In genomic region chr12:17231513-17231912, GRCm38 (mm10) we compare ENCODE assay signal across 22 mouse cellular contexts. TPM values are rescaled to one million over a fixed set of nuclear protein-coding genes. Genes with fewer than 3 reads are reported as not detected.
DNase-seq lines count a peak whose midpoint lies in the region; ATAC-seq and TF ChIP-seq lines count a peak whose summit lies in the region.
"Had no signal": no experiment of that assay in that cellular context is flagged by ENCODE, and none has a peak within 500 bp of the region (broad histone marks: within the 10 kb centered on the region; RNA-seq: fewer than 3 reads in every experiment).

No protein-coding gene starts in this region.

- WGBS in embryonic facial prominence, embryonic 14.5 days, result 77% methylated on average over 14 of the region's 14 CpGs
- WGBS in embryonic facial prominence, embryonic 10.5 days, result 78% methylated on average over 14 of the region's 14 CpGs
- WGBS in olfactory bulb, adult 2 months, result 86% methylated on average over 14 of the region's 14 CpGs

- H3K9ac ChIP-seq in embryonic facial prominence, embryonic 14.5 days (ENCODE audit: low read depth, low read length), result no peak overlapping the region
- H3K9ac ChIP-seq: forebrain, embryonic 13.5 days; forebrain, postnatal 0 days; heart, embryonic 15.5 days; hindbrain, embryonic 13.5 days had no signal

- no peaks in the 10 kb centered on the region for H3K9me3 ChIP-seq in embryonic facial prominence, embryonic 14.5 days (ENCODE audit: control insufficient read depth, low read length)
- no peaks in the 10 kb centered on the region for H3K9me3 ChIP-seq in embryonic facial prominence, embryonic 10.5 days
- H3K9me3 ChIP-seq: forebrain, embryonic 13.5 days; heart, embryonic 15.5 days; hindbrain, embryonic 13.5 days had no signal

- no peak overlapping the region for H3K4me2 ChIP-seq in embryonic facial prominence, embryonic 14.5 days (ENCODE audit: low read depth, low read length)
- H3K4me2 ChIP-seq: forebrain, embryonic 13.5 days; heart, embryonic 11.5 days; heart, embryonic 15.5 days; hindbrain, embryonic 13.5 days had no signal

- TF ChIP-seq POLR2A in olfactory bulb, adult 2 months (IDR thresholded peaks at IDR 0.05; ENCODE audit: insufficient read depth, low read depth, low read length), result no peak

- H3K79me3 ChIP-seq in C2C12 (ENCODE audit: low read depth), result no peaks in the 10 kb centered on the region

- H3K36me3 ChIP-seq in embryonic facial prominence, embryonic 14.5 days (ENCODE audit: control insufficient read depth, insufficient read depth, low read length), result no peaks in the 10 kb centered on the region
- H3K36me3 ChIP-seq in embryonic facial prominence, embryonic 10.5 days (replicated peaks), result no peaks in the 10 kb centered on the region
- no peaks in the 10 kb centered on the region for H3K36me3 ChIP-seq in C2C12 (ENCODE audit: control insufficient read depth, insufficient read depth)
- H3K36me3 ChIP-seq: heart, embryonic 15.5 days; hindbrain, embryonic 13.5 days had no signal

- ATAC-seq in embryonic facial prominence, embryonic 14.5 days (ENCODE audit: low read depth), result peak; percentile 22; the same call in 1 of the 2 replicates
- ATAC-seq in erythroid progenitor cell, adult 5-6 weeks (replicated peaks; ENCODE audit: low FRiP score, poor library complexity, severe bottlenecking), result no peak
- ATAC-seq: forebrain, embryonic 13.5 days; forebrain, postnatal 0 days; hindbrain, postnatal 0 days had no signal

- no peak overlapping the region for H3K4me3 ChIP-seq in embryonic facial prominence, embryonic 14.5 days (ENCODE audit: low read depth, low read length)
- no peak overlapping the region for H3K4me3 ChIP-seq in embryonic facial prominence, embryonic 10.5 days
- H3K4me3 ChIP-seq in C2C12 (ENCODE audit: insufficient read depth, poor library complexity, severe bottlenecking), result no peak overlapping the region
- H3K4me3 ChIP-seq in olfactory bulb, adult 2 months (ENCODE audit: insufficient read depth, low read depth, low read length), result no peak overlapping the region
- H3K4me3 ChIP-seq: forebrain, embryonic 13.5 days; heart, embryonic 15.5 days; hindbrain, embryonic 13.5 days had no signal

- H3K4me1 ChIP-seq in embryonic facial prominence, embryonic 14.5 days (ENCODE audit: control insufficient read depth, insufficient read depth, low read length), result no peaks in the 10 kb centered on the region
- peaks cover 22% of the 10 kb centered on the region for H3K4me1 ChIP-seq in embryonic facial prominence, embryonic 10.5 days
- peaks cover 28% of the 10 kb centered on the region for H3K4me1 ChIP-seq in olfactory bulb, adult 2 months (ENCODE audit: control insufficient read depth, insufficient read depth, low read length)
- H3K4me1 ChIP-seq: heart, embryonic 15.5 days had no signal

- no peak overlapping the region for H3K27ac ChIP-seq in embryonic facial prominence, embryonic 14.5 days (replicated peaks; ENCODE audit: low read depth, low read length)
- no peak overlapping the region for H3K27ac ChIP-seq in embryonic facial prominence, embryonic 10.5 days (replicated peaks)
- H3K27ac ChIP-seq in olfactory bulb, adult 2 months (ENCODE audit: insufficient read depth, low read depth, low read length), result peak overlapping the region; percentile 77
- H3K27ac ChIP-seq: forebrain, embryonic 13.5 days; heart, embryonic 15.5 days; hindbrain, embryonic 13.5 days; hindbrain, postnatal 0 days had no signal

- TF ChIP-seq CTCF in C2C12 (IDR thresholded peaks at IDR 0.05; ENCODE audit: control insufficient read depth, insufficient read depth, insufficient read length), result no peak
- TF ChIP-seq CTCF in olfactory bulb, adult 2 months (IDR thresholded peaks at IDR 0.05; ENCODE audit: insufficient read depth, low read depth, low read length), result no peak

- no peaks in the 10 kb centered on the region for H3K79me2 ChIP-seq in C2C12 (ENCODE audit: control insufficient read depth, insufficient read depth)

- peak overlapping the region; percentile 14 for H3ac ChIP-seq in C2C12 (ENCODE audit: control insufficient read depth, insufficient read length, low read depth)

- H3K27me3 ChIP-seq in embryonic facial prominence, embryonic 14.5 days (replicated peaks; ENCODE audit: control insufficient read depth, insufficient read depth, low read length), result no peaks in the 10 kb centered on the region
- H3K27me3 ChIP-seq in embryonic facial prominence, embryonic 10.5 days (replicated peaks; ENCODE audit: low read depth, poor library complexity, severe bottlenecking), result no peaks in the 10 kb centered on the region
- no peaks in the 10 kb centered on the region for H3K27me3 ChIP-seq in C2C12 (ENCODE audit: control insufficient read depth, insufficient read depth, insufficient read length)
- H3K27me3 ChIP-seq: forebrain, embryonic 13.5 days; heart, embryonic 15.5 days had no signal

- no peak for DNase-seq in embryonic facial prominence, embryonic 14.5 days (ENCODE audit: low spot score)
- no peak for DNase-seq in embryonic facial prominence, embryonic 10.5 days (ENCODE audit: low spot score)
- DNase-seq in heart, adult 11 months, result peak; percentile 27
- no peak for DNase-seq in heart, adult 8-10 months (ENCODE audit: low spot score)
- DNase-seq: adrenal gland, postnatal 10 days; B cell, adult 2 months; cerebellum, adult 11-12 months; cerebellum, adult 9-10 months; cerebellum, postnatal 36 days; forebrain, postnatal 0 days; heart, adult 18-20 months; heart, postnatal 14 days had no signal

TF ChIP-seq in C2C12, 6 proteins besides CTCF, POLR2A, EP300 and RAD21:
- TF ChIP-seq USF1 (IDR thresholded peaks at IDR 0.05; ENCODE audit: low read depth) (no peak), MYOG (IDR thresholded peaks at IDR 0.05; ENCODE audit: control insufficient read depth, extremely low read depth, insufficient read length) (no peak), MAX (IDR thresholded peaks at IDR 0.05) (peak; percentile 60), CEBPB (IDR thresholded peaks at IDR 0.05; ENCODE audit: low read depth) (no peak), MYOD1 (IDR thresholded peaks at IDR 0.05; ENCODE audit: control insufficient read depth, insufficient read length, low read depth) (no peak), FOSL1 (IDR thresholded peaks at IDR 0.05; ENCODE audit: insufficient read depth, low read length, poor library complexity, severe bottlenecking) (no peak)

RNA-seq across cellular contexts. Expression of gene Pdia6, which starts 34.8 kb away (rescaled TPM):
- polyA plus RNA-seq in embryonic facial prominence, embryonic 14.5 days (2014; fragmentation: Nextera tagmentation; extraction: Ambion mirVana), result 594 and 607 TPM in 2 replicates
- 625 and 652 TPM in 2 replicates for polyA plus RNA-seq in embryonic facial prominence, embryonic 10.5 days (2016; fragmentation: Nextera tagmentation; extraction: Ambion mirVana)
- 100 to 1,000 TPM in 1 of 4 experiments, 10 to 100 TPM in 3; 84.8 to 109 (median 93.8) TPM for total RNA-seq in heart, adult 8-10 months (2022)
- 319 TPM for polyA plus RNA-seq in C2C12 (2012; fragmentation: generic; extraction: Trizol)
- not detected in 2 replicates for polyA plus RNA-seq in olfactory bulb, adult 2 months (2012; ENCODE audit: insufficient read depth, insufficient read length, low replicate concordance, missing spikeins)
- total RNA-seq in erythroid progenitor cell, adult 5-6 weeks (2015; ENCODE audit: low replicate concordance), result 50.1 and 54.5 TPM in 2 replicates
- total RNA-seq in erythroid progenitor cell, adult 5-6 weeks (2017; ENCODE audit: low replicate concordance), result 51.6 and 57.5 TPM in 2 replicates

RNA-seq across cellular contexts. Expression of gene Kcnf1, which starts 54.8 kb away (rescaled TPM):
- polyA plus RNA-seq in embryonic facial prominence, embryonic 14.5 days (2014; fragmentation: Nextera tagmentation; extraction: Ambion mirVana), result 0.28 and 0.32 TPM in 2 replicates
- 0.53 and 0.55 TPM in 2 replicates for polyA plus RNA-seq in embryonic facial prominence, embryonic 10.5 days (2016; fragmentation: Nextera tagmentation; extraction: Ambion mirVana)
- total RNA-seq in heart, adult 8-10 months (2022), result not detected
- polyA plus RNA-seq in C2C12 (2012; fragmentation: generic; extraction: Trizol), result 7.8 TPM
- 128 TPM in 1 of 2 replicates, not detected in the other for polyA plus RNA-seq in olfactory bulb, adult 2 months (2012; ENCODE audit: insufficient read depth, insufficient read length, low replicate concordance, missing spikeins)
- not detected in 2 replicates for total RNA-seq in erythroid progenitor cell, adult 5-6 weeks (2015; ENCODE audit: low replicate concordance)
- not detected in 2 replicates for total RNA-seq in erythroid progenitor cell, adult 5-6 weeks (2017; ENCODE audit: low replicate concordance)
- total RNA-seq: heart, adult 18-20 months; hematopoietic stem cell, adult 5-6 weeks; MEL had no signal
